Mouse (Mus musculus): Measurements from ENCODE around the gene Tcf7l1.

The Tcf7l1 gene

DNA sequence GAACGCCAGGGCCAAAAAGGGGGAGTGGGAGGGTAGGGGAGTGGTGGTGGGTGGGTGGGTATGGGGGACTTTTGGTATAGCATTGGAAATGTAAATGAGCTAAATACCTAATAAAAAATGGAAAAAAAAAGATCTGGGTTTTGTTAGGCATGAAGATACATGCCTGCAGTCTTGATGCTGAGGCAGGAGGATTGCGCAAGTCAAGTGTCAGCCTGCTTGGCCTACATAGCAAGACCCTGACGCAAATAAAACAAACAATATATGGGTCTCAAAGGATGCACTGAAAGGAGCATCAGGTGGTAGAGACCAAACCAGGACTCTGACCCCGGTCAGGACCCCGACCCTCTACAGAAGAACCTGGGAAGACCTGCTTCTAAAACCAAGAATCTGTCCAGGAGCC lies 90.5 kb downstream of the Tcf7l1 start:
- DNase-seq (ENCODE audit: low spot score in 2 of 2) = no peak

DNA sequence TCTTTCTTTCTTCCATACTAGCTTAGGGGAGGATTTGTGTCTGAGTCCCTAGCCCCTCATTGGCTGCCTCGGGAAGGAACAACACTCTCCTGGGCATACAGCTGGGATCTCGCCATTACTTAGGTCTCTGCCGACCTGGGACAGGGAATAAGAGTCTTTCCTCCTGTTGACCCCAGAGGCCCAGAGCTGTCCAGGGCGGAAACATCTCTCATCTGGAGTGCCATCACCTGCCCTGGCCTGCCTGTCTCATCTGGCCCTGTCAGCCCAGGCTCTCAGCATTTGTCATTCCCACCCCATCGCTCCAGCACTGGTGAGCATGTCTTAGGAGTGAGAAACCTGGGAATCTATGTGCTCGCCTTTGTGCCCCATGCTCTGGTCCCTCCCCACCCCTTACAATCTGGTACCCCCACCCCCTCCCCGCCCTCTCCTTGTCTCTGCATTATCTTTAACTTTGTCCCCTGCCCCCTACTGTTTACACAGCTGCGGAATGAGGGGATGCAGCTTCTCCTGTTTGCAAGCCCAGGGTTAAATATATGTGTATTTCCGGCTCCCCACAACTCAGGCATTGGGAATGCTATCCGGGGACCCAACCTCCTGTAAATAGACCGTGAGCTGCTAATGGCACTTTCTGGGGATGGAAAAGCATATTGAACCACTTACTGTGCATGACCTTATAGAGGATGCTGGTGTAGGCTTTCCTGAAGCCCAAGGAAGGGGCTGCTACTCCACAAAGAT lies 92.3 kb downstream of the Tcf7l1 start:
- no peak for DNase-seq (ENCODE audit: low spot score in 2 of 2)

DNA sequence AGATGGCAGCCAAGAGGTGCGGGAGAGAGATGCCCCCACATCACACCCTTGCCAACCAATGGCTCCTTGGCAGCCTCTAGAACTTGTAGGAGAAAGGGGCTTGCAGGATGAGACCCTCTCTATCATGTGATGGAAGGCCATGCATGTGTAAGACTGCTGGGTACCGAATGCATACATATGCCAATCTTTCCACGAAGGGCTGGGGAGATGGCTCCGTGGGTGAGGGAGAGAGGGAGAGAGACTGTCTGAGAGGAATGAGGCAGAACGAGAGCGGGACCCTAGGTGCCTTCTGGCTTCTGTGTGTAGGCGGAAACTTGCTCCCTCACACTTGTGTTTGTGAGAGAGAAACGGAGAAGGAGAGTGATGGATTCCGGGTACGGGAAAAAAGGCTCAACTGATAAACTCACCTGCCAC lies 94.3 kb downstream of the Tcf7l1 start:
- no peak for DNase-seq (ENCODE audit: low spot score in 2 of 2)

DNA sequence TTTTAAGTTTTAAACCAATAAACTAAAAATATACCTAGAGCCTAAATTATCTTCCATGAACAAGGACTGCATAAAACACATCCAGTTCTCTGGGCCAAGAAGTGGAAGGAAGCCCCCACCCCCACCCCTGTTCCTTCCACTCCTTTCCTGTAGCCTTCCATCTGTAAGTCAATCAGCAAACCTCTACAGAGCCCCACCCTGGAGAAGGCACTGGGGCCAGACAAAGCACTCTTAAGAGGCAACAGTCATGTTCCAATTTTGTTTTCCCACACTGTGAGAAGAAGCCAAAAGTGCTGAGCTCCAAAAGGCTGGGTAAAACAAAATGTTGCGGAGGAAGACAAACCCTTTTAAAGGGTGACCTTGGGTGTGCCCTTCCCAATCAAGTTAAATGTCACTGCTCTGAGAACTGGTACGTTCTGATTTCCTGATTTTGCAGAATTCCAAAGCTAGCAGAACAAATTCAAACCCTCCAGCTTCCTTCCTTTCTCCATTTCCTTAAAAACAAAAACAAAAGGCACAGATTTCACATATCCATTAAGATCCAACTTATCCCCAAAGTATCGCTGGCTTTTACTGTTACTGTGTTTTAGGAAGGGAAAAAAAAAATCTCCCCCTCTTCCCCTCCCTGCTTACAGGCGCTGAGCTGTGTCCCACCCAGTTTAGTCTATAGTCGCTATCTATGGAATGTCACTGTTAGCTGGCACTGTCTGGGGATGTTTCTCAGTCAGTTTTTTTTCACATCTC lies 94.8 kb downstream of the Tcf7l1 start:
- no peak for DNase-seq (ENCODE audit: low spot score in 2 of 2)

DNA sequence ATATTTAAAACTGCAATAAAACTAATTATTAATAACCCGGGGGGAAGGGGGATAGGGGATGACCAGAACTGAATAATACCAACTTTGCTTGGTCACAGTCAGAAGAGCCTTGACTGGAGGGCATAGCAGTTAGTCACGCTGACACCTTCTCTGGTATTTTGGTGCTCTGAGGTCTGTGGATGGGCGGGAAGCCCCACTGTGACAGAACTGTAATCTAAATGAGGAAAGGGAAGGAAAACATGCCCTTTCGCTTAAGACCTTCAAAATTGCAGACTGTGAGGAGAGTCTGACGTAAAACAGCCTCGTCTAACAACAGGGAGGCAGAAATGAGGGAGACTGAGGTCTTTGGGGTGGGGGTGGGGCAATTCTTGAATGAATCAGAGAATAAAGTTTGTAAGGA lies 96.6 kb downstream of the Tcf7l1 start:
- DNase-seq (ENCODE audit: low spot score in 2 of 2) = no peak

DNA sequence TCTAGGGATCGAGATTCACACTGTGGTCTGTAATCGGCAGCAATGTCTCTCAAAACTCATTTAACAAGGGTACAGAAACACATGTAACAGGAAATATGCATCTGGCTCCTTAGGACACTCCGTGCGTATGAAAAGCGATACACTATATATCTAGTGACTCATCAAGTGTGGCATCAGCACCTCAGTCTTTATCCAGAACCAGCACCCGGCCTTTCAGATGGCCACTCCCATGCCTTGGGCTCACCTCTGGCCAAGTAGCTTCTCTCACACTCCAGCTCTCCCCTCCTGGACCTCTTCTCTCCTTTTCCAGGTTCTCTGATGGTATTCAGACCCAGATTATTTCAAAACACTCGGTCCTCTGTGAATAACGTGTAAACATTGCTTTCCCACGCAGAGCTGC lies 97.5 kb downstream of the Tcf7l1 start:
- no peak for DNase-seq (ENCODE audit: low spot score in 2 of 2)

DNA sequence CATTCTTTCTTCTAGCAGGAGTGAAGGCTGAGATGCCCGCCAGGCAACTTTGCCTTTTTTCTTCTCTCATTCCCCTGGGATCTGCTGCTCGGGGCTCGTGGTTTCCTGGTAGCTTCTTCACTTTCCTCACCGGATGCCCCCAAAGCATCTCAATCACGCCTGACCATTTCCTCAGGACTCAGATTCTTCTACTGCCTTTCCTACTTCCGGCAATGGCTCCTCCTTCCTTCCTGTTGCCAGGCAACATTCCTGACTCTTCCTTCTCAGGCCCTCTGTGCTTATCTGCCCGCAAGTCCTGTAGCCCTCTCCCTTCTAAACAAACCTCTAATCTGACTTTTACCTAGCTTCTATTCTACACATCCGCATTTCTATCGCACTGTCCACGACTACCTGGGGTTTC lies 98.5 kb downstream of the Tcf7l1 start:
- DNase-seq (ENCODE audit: low spot score in 2 of 2) = no peak

DNA sequence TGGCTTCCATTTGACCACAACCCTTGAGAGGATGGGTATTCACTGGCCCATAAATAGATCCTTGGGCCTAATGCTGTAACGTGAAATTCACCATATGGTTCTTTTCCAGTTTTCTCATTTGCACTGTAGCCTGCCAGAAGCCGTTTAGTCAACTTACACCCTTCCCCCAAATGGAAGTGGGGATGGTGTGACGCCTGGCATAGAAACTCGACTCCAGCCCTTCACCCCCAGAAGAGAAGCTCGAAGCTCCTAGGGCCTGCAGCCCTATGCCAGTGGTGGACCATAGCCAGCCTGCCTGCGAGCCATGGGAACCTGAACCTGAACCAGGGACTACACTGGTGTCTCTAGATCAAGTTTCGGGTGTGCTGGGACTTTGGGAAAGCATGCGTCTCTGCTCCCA lies 99.1 kb downstream of the Tcf7l1 start:
- DNase-seq (ENCODE audit: low spot score in 2 of 2) = no peak

DNA sequence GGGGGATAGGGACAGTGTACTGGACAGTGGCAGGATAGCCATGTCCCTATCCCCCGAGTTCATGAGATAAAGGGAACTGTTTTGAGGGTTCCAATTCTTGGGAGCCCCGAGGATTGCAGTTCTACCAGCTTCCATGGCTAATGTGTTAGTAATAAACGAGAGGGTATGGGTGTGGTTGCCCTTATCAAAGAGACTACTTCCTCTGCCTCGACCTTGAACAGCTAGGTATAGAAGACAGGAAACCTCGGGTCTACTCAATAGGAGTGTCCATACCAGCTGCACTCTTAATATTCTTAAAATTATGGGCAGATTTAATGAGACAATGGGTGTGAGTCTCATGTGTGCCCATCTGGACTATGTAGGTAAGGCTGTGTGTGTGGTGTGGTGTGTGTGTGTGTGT lies 100.0 kb downstream of the Tcf7l1 start:
- DNase-seq (ENCODE audit: low spot score in 2 of 2) = no peak

DNA sequence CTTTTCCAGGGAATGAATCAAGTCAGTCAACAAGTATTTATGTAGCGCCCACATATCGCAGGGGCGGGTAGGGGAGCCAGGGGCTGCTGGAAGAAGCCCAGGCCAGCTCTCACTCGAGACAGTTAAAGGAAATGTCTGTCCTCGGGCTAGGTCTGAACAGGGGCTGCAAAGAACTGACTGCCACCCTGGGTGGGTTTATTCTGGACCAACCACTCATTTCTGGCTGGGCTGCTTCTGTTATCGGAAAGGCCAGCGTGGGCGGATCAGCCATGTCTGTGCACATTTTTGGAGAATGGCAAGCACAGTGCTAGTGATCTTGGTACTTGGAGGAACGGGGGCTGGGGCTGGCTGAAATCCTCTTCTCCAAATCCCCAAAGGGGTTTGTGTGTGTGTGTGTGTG lies 103.9 kb downstream of the Tcf7l1 start:
- peak in 1 of 2 experiments; percentile 16 for DNase-seq (ENCODE audit: low spot score in 2 of 2)

DNA sequence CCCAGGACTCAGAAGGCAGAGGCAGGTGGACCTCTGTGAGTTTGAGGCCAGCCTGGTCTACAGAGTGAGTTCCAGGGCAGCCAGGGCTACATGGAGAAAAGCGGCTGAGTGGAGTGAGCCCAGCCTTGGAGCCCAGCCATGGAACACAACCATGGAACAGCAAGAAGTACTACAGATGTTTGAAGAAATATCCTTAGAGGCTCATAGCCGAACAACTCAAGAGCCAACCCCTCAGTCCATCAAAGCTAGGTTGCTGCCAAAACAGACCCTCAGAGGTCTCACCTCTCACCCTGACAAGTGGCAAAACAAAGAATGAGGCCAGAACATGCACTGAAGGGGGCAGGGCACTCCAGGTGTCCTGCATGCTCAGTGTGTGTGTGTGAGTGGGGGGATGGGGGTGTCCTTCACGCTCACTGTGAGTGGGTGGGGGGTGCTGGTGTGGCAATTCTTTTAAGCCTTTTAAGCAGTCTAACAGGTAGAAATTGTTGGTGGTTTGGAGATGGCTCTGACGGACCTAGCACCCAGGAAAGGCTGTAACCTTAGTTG lies 104.7 kb downstream of the Tcf7l1 start:
- no peak for DNase-seq (ENCODE audit: low spot score in 2 of 2)

DNA sequence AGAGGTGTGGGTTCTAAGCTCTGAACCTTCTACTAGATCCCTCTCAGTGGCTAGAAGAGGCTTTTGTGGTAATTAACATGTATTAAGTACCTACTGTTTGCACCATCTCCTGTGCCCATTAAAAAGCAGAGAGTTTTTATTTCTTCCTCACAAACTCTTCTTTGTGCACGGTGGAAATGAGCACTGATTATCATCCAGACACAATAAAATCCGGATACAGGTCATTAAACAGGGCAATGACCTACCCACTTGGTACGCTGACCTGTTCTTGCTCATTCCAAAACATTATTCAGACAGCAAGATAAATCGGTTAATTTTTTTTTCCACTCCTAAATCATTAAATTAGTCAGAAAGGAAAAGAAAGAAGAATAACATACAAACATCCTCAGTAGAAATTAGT lies 106.8 kb downstream of the Tcf7l1 start:
- DNase-seq (ENCODE audit: low spot score in 2 of 2) = no peak

DNA sequence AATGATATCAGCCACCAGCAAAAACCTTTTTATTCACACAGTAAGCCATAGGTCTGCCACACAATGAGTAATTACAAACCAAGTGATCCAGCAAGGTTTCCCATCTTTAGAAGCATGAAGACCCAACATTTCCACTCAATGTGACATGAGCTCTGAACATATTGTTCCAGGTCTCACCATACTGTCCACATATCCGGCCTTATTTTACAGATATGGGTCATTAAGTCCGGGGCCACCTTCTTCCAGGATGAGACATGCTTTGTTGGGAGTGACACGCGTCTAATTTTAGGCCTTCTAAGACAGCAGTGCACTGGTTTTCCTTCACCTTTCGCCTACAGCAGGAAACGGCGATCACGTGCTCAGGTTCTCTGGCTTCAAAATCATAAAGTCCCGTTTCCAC lies 108.1 kb downstream of the Tcf7l1 start:
- DNase-seq (ENCODE audit: low spot score in 2 of 2) = no peak

DNA sequence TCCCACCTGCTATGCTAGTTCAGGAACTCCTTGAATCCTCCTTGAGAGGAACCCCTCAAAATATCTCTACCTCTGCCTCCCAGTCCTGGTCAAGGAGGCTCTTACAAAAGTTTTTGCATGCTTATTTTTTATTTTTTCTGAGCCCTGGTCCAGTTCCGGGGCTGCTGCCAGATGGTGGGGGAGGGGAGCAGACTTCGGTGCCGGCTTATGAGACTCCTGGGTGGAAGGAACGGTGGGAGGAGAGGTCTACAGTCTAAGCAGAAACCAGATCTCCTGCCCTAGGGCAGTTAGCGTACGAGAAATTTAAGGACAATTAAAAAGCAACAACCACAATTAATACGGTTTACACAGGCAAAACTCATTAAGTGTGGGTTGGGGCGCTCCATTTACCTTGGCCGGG lies 110.4 kb downstream of the Tcf7l1 start:
- DNase-seq (ENCODE audit: low spot score in 2 of 2) = no peak

DNA sequence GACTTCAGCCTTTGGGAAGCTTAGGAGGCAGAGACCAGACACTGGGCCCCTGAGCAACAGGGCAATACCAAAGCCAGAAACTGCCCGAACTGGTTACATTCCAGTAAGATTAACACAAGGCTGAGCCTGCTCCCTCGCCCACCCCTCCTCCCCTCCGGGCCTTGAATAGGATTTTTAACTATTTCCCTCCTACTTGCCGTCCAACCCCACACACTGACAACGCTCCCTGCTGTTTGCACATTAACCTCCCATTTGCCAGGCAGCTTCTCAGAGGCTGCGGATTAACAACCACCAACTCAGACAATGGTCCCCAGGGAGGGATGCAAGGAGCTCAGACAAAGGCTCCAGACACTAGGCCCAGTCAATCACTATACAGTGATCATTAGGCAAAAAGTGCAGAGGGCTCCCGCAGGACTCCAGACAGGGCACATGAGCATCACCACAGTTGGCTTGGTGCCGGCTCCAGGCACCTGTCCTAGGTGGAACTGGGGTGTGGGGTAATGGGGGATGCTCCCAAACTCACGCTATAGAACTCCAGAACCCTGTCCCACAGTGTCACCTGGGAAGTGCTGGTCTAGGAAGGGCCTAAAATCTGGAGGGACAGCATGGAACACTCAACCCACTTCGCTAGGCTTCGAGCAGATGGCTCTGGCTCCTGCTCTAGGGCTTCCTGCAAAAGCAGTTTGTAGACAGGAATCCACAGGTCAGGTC lies 111.4 kb downstream of the Tcf7l1 start:
- no peak for DNase-seq (ENCODE audit: low spot score in 2 of 2)

DNA sequence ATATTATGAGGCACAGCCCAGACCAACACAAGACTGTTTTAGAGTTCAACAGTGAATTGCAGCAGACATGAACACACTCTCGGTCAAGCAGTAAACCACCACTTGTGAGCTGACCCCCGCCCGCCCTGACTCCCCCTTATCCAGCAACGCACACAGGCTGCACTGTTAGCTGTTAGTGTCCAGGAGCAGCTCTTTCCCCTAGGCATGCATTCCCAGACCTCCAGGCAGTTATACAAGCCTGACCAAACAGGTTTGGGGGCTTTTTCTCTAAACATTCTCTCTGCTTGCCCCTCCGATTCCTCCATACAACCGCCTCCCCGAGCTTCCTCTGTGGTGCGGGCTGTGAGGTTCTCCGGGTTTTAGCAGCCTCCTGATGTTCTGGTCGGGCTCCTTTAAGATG lies 112.0 kb downstream of the Tcf7l1 start:
- no peak for DNase-seq (ENCODE audit: low spot score in 2 of 2)

DNA sequence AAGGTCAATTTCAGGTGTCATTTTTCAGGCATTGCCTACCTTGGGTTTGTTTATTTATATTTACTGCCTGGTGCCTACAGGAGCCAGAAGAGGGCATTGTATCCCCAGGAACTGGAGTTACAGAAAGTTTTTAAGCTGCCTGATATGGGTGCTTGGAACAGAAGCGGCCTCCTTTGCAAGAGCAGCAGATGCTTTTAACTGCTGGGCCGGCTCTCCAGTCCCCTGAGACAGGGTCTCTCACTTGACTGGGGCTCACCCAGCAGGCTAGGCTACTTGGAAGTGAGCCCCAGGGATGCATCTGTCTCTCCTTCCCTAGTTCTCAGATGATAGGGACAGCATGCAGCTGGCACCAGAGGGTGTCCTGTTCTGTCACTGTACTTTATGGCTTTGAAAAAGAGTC lies 112.7 kb downstream of the Tcf7l1 start:
- DNase-seq (ENCODE audit: low spot score in 2 of 2) = no peak

DNA sequence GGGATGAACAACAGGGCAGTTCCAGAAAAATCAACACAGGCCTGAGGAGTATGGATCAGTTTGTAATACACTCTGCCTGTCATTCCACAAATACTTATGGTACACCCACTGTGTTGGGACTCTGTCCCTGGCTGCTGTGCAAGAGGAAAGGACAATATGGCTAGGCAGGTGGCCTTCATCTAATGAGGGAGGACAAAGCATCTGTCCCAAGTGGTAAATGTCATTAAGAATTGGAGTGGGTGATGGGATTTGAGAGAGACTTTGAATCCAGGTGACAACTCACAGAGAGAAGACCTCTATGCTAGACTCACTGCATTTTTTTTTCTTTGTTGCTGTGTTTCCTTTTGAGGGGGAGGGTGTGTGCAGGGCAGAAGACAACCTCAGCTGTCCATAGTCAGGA lies 115.3 kb downstream of the Tcf7l1 start:
- DNase-seq (ENCODE audit: low spot score in 2 of 2) = no peak

DNA sequence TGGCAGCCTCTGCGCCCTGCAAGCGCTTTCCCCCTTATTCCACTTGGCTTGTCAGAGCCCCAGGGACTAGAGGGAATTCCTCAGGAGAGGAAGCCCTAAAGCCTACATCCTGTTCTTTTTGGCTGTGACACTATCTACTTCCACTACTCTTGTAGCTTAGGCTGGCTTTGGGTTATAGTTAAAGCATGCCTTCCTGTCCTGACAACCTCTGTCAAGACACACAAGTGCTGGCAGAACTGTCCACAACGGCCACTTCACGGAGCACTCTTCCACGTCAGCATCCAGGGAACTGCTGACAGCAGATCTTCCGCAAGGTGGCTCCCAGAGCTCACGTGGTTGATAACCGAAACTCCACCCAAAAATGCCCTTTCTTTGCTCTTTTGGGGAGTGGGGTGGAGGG lies 117.9 kb downstream of the Tcf7l1 start:
- DNase-seq (ENCODE audit: low spot score in 2 of 2) = no peak

DNA sequence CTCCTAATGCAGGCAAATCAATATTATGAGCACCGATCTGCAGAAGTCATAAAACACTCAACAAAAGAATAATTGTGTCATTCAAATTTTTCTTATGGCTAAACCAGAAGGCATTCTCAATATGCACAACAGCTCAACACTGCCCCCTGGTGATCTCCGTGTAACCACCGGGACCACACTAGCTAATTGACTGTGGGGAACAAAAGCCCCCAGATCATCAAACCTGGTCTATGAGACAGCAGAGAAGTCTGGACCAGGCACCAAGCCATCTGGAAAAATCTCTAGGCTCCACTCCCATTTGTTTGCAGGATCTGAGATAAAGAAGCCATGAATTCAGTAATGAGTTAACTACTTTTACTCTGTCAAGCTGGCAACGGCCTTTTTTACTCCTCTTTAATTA lies 122.0 kb downstream of the Tcf7l1 start:
- DNase-seq (ENCODE audit: low spot score in 2 of 2) = peak in 1 of 2 experiments; percentile 34

DNA sequence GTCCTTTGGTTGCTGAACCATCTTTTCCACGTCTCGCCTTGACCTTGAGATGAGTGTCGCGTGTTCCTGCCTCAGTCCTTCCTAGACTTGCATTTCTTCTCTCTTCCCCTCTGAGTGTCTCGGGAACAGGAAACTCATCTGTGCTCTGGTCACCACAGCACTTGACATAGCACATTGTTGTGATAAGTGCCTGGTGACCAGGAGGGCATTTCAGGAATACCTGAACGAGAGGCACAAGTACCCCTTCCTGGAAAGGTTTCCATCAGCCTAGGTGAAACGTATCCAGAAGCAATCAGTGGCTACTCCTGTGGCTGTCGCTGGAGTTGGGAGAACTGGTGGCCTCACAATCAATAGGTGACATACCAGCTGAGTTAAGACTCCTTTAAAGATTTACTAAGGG lies 124.8 kb downstream of the Tcf7l1 start:
- DNase-seq (ENCODE audit: low spot score in 2 of 2) = no peak

DNA sequence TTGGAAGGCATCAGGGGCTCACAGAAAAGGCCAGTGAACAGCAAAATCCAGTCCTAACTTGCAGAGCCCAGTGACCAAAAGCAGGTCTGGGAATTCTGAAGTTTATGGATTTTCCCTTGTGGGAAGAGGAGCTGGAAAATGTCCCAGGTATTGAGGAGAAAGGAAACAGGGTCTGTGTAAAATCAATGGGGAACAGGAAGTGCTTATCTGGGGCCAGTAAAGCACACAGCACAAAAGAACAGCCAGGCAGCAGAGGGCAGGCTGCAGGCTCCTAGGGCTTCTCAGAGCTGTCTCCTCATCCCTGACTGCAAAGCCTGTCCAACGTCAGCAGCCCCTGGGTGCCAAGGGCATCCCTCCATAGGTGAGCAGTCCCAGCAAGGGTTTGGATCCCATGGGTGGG lies 126.1 kb downstream of the Tcf7l1 start:
- no peak for DNase-seq (ENCODE audit: low spot score in 2 of 2)

DNA sequence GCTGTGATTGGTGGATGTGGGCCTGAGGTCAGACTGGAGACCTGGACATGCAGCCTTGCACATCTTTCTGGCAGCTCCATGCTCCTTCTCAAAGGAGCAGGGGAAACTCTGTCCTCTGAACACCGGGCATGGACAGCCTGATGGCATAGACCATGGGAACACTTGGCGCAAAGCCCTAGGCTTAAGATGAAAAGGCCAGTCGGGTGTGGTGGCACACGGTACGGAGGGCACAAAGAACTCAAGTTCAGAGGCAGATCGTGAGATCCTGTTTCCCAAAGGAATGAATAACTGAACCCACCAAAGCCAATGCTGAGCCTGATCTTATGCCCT lies 128.7 kb downstream of the Tcf7l1 start:
- DNase-seq (ENCODE audit: low spot score in 2 of 2) = no peak
